Mouse (Mus musculus) embryonic facial prominence, embryonic 15.5 days (tissue): ENCODE measurements at regions not wholly inside any gene's neighbourhood (a gene's known extent, or its start where the extent isn't known, plus 50 kb on each side); places are given as distances from the start of the nearest gene placed in this dataset.

Experiments used
- ATAC-seq: fragments of 200-750 bp; cut with Nextera tagmentation; 2 replicates; pipeline ENCODE4 v1.8.0; 2017; ENCODE audit warnings: low read depth, moderate TSS enrichment; ENCODE audit not compliant: insufficient number of reproducible peaks, low FRiP score, low TSS enrichment
- H3K27ac ChIP-seq: fragments of 300-500 bp; sonication (generic); replicated peaks from 2 replicates; pipeline ENCODE4 v1.5.1; 2015; ENCODE audit warnings: mild to moderate bottlenecking, inconsistent platforms
- H3K27me3 ChIP-seq: fragments of 300-500 bp; sonication (generic); 2 replicates; pipeline ENCODE4 v1.6.1; 2015; ENCODE audit warnings: inconsistent platforms
- H3K36me3 ChIP-seq: fragments of 300-500 bp; sonication (generic); 2 replicates; pipeline ENCODE4 v1.6.1; 2015; ENCODE audit warnings: mild to moderate bottlenecking, inconsistent platforms
- H3K4me1 ChIP-seq: fragments of 300-500 bp; sonication (generic); 2 replicates; pipeline ENCODE4 v1.6.1; 2015; ENCODE audit warnings: inconsistent platforms
- H3K4me2 ChIP-seq: fragments of 300-500 bp; sonication (generic); replicated peaks from 2 replicates; pipeline ENCODE4 v1.6.1; 2015; ENCODE audit warnings: mild to moderate bottlenecking, inconsistent platforms
- H3K4me3 ChIP-seq: fragments of 300-500 bp; sonication (generic); replicated peaks from 2 replicates; pipeline ENCODE4 v1.5.1; 2015; ENCODE audit warnings: mild to moderate bottlenecking, inconsistent platforms
- H3K9ac ChIP-seq: fragments of 300-500 bp; sonication (generic); 2 replicates; pipeline ENCODE4 v1.6.1; 2015; ENCODE audit warnings: inconsistent platforms
- H3K9me3 ChIP-seq: fragments of 300-500 bp; sonication (generic); replicated peaks from 2 replicates; pipeline ENCODE4 v1.6.1; 2016; ENCODE audit warnings: inconsistent platforms
- WGBS: fragments of 180-500 bp; shearing (Covaris S2); methylation state at CpG from one replicate; pipeline ENCODE4 v1.1.7; 2015; 5-methylcytosine and 5-hydroxymethylcytosine counted together

DNA sequence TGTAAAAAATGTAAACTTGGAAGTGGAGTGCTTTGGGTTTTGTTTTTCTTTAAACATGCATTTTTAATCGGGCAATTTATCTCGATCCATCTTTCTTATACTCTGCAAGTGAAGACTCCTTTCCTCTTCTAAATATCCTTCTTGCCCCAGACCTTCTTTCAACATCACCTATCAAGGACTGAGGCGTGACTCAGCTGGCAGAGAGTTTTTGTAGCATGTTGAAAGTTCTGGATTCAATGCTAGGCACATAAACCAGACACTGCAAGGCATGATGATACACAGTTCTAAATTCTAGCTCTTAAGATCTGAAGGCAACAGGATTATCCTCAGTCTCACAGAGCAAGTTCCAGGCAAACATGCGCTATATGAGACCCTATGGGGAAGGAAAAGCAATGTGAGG lies 88.1 kb upstream of the Akirin2 start:
- Histone ChIP-seq H3K9ac (no peak overlapping the region), H3K4me3 (no peak overlapping the region), H3K4me2 (no peak overlapping the region), H3K9me3 (no peaks in the 10 kb centered on the region), H3K4me1 (no peaks in the 10 kb centered on the region), H3K27ac (no peak overlapping the region), H3K27me3 (no peaks in the 10 kb centered on the region), H3K36me3 (no peaks in the 10 kb centered on the region)
- WGBS: 81% methylated on average over 4 of the region's 4 CpGs
- no peak for ATAC-seq

GRCm38 (mm10) chr4:34465845-34466244 lies 84.9 kb upstream of the Akirin2 start:
- H3K27ac ChIP-seq: no peak overlapping the region
- WGBS: 89% methylated on average over 2 of the region's 2 CpGs

DNA sequence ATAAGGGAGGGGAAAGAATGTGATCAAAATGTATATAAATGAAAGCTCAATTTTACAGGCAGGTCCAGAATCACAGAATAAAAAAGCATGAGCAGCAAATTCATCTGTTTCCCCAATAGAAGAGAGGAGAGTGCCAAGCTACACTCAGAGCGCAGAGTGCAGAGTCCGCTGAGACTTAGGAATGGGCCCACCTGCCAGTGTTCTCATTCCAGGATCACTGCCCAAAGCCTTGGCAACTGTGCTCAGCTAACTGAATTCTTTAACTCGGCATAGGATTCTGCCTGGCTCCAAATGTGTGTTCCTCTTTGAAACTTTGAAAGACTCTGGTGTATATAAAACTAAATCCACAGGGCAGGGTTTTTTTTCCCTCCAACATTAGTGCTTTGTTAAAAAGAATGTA lies 84.4 kb upstream of the Akirin2 start:
- peak; percentile 47; the same call in 1 of the 2 replicates for ATAC-seq
- H3K9me3 ChIP-seq: no peaks in the 10 kb centered on the region

More at GRCm38 (mm10) chr4:34465845-34466244, 84.9 kb upstream of the Akirin2 start:
- H3K9me3 ChIP-seq: no peaks in the 10 kb centered on the region
- H3K4me2 ChIP-seq: no peak overlapping the region
- H3K36me3 ChIP-seq: no peaks in the 10 kb centered on the region
- H3K4me1 ChIP-seq: no peaks in the 10 kb centered on the region
- no peak overlapping the region for H3K4me3 ChIP-seq
- ATAC-seq: no peak
- no peak overlapping the region for H3K9ac ChIP-seq
- H3K27me3 ChIP-seq: no peaks in the 10 kb centered on the region

GRCm38 (mm10) chr4:34468096-34468495 lies 82.6 kb upstream of the Akirin2 start:
- H3K4me1 ChIP-seq: no peaks in the 10 kb centered on the region
- H3K27ac ChIP-seq: no peak overlapping the region
- no peaks in the 10 kb centered on the region for H3K36me3 ChIP-seq
- WGBS: 34% methylated on average over 9 of the region's 9 CpGs
- no peak overlapping the region for H3K9ac ChIP-seq
- no peaks in the 10 kb centered on the region for H3K9me3 ChIP-seq
- no peak for ATAC-seq
- no peak overlapping the region for H3K4me2 ChIP-seq
- no peak overlapping the region for H3K4me3 ChIP-seq
- no peaks in the 10 kb centered on the region for H3K27me3 ChIP-seq

More for the DNA sequence above, 84.4 kb upstream of the Akirin2 start:
- Histone ChIP-seq H3K27me3 (no peaks in the 10 kb centered on the region), H3K4me1 (no peaks in the 10 kb centered on the region), H3K4me2 (no peak overlapping the region), H3K4me3 (no peak overlapping the region), H3K9ac (no peak overlapping the region), H3K36me3 (no peaks in the 10 kb centered on the region), H3K27ac (no peak overlapping the region)
- WGBS: 50% methylated on average over 3 of the region's 3 CpGs

DNA sequence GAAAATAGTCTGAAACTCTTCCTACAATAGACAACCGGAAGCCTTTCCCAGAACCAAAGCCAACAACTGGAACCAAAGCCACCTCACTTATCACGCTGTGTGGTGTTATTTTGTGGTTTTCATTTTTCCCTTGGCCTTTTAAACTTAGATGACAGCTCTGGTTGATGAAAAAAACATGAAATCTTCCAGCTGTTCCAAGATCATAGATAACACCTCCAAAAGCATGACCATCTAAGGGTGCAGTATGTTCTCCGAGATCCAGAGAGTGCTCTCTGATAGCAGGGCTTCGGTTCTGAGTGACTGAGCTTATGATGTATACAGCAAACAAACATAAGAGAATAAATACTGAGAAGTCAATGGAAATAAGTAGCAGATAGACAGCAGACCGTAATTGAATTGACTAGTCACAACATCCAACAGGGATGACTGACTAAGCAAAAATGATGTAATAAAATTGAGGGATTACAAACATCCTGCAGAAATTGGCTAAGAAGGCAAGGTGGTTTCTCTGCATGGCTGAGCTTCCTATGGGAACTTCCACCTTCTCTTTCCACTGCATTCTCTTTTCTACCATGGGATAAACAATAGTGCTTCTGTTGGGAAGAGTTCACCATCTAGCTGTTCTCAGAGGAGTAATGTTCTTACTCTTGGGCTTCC lies 74.8 kb upstream of the Akirin2 start:
- H3K36me3 ChIP-seq: no peaks in the 10 kb centered on the region
- WGBS: 79% methylated on average over 5 of the region's 5 CpGs
- no peak overlapping the region for H3K27ac ChIP-seq
- no peaks in the 10 kb centered on the region for H3K4me1 ChIP-seq
- no peak overlapping the region for H3K9ac ChIP-seq
- no peak overlapping the region for H3K4me3 ChIP-seq
- ATAC-seq: no peak
- H3K9me3 ChIP-seq: no peaks in the 10 kb centered on the region
- H3K4me2 ChIP-seq: no peak overlapping the region
- H3K27me3 ChIP-seq: no peaks in the 10 kb centered on the region

DNA sequence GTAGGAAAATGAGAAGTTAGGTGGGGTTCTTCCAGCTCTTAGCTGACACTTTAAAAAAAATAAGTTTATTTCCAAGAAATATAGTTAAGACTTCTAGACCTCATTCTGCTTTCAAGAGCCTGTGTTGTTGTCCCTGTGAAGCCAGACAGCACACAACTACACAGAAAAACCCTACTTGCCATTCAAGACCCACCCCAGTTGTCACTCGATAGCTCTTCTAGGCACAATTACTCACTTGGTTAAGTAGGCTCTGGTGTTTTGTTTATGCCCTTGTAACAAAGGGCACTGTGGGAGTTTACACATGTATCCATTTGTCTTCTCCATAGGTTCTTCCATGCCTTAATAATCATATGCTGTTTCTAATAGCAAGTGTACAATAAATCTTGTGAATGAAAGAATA lies 66.5 kb upstream of the Akirin2 start:
- no peak for ATAC-seq
- Histone ChIP-seq H3K4me3 (no peak overlapping the region), H3K9me3 (no peaks in the 10 kb centered on the region), H3K27ac (no peak overlapping the region), H3K27me3 (no peaks in the 10 kb centered on the region), H3K4me1 (no peaks in the 10 kb centered on the region), H3K9ac (no peak overlapping the region), H3K36me3 (no peaks in the 10 kb centered on the region), H3K4me2 (no peak overlapping the region)
- WGBS: 60% methylated on average over 1 of the region's 1 CpGs

GRCm38 (mm10) chr4:34485574-34485973 lies 65.2 kb upstream of the Akirin2 start:
- H3K27ac ChIP-seq: no peak overlapping the region
- H3K27me3 ChIP-seq: no peaks in the 10 kb centered on the region
- no peak for ATAC-seq

GRCm38 (mm10) chr4:34494961-34495723 lies 55.6 kb upstream of the Akirin2 start:
- ATAC-seq: no peak
- no peaks in the 10 kb centered on the region for H3K36me3 ChIP-seq
- H3K4me2 ChIP-seq: no peak overlapping the region
- no peak overlapping the region for H3K27ac ChIP-seq
- no peaks in the 10 kb centered on the region for H3K27me3 ChIP-seq
- H3K9ac ChIP-seq: no peak overlapping the region
- no peak overlapping the region for H3K4me3 ChIP-seq
- no peaks in the 10 kb centered on the region for H3K4me1 ChIP-seq
- 70% methylated on average over 10 of the region's 10 CpGs for WGBS
- no peaks in the 10 kb centered on the region for H3K9me3 ChIP-seq

More at GRCm38 (mm10) chr4:34485574-34485973, 65.2 kb upstream of the Akirin2 start:
- Histone ChIP-seq H3K4me2 (no peak overlapping the region), H3K4me1 (no peaks in the 10 kb centered on the region), H3K9ac (no peak overlapping the region), H3K4me3 (no peak overlapping the region), H3K9me3 (no peaks in the 10 kb centered on the region), H3K36me3 (no peaks in the 10 kb centered on the region)
- 80% methylated on average over 17 of the region's 17 CpGs for WGBS

GRCm38 (mm10) chr4:34498325-34498724 lies 52.4 kb upstream of the Akirin2 start:
- Histone ChIP-seq H3K27me3 (no peaks in the 10 kb centered on the region), H3K9me3 (no peaks in the 10 kb centered on the region), H3K4me1 (no peaks in the 10 kb centered on the region), H3K4me3 (no peak overlapping the region), H3K4me2 (no peak overlapping the region), H3K36me3 (no peaks in the 10 kb centered on the region), H3K9ac (no peak overlapping the region), H3K27ac (no peak overlapping the region)
- no peak for ATAC-seq
- WGBS: 87% methylated on average over 9 of the region's 9 CpGs

DNA sequence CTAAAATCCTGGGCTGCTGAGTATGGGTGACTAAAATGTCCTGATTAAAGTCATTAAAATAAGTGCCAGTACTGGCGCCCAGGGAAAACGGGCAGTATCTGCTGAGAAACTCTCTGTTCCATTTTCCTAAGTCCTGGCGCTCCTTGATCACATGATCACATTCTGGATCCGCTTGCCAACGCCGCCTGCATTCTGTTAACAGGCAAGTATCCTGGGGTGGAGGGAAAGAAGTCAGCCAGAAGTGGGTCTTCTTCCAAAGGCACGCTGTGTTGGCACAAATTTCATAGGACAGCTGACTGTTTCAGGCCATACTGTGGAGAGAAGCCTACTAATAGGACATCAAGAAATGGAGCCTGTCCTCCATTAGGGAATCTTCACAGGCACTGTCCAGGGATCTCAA lies 52.0 kb upstream of the Akirin2 start:
- Histone ChIP-seq H3K27ac (no peak overlapping the region), H3K4me1 (no peaks in the 10 kb centered on the region), H3K9ac (no peak overlapping the region), H3K36me3 (no peaks in the 10 kb centered on the region), H3K4me2 (no peak overlapping the region), H3K9me3 (no peaks in the 10 kb centered on the region), H3K4me3 (no peak overlapping the region), H3K27me3 (no peaks in the 10 kb centered on the region)
- 85% methylated on average over 7 of the region's 7 CpGs for WGBS
- ATAC-seq: no peak

- ATAC-seq: no peak
- H3K9ac ChIP-seq: no peak overlapping the region
- no peaks in the 10 kb centered on the region for H3K27me3 ChIP-seq
- no peak overlapping the region for H3K27ac ChIP-seq
- no peaks in the 10 kb centered on the region for H3K4me1 ChIP-seq
- no peaks in the 10 kb centered on the region for H3K36me3 ChIP-seq
- no peaks in the 10 kb centered on the region for H3K9me3 ChIP-seq
- no peak overlapping the region for H3K4me3 ChIP-seq
- H3K4me2 ChIP-seq: no peak overlapping the region
- WGBS: 95% methylated on average over 3 of the region's 3 CpGs
Observed at GRCm38 (mm10) chr4:34499731-34500130, 51.0 kb upstream of the Akirin2 start.
